Mouse (Mus musculus): ENCODE measurements around the gene Ttc13. TPM values are rescaled to one million over a fixed set of nuclear protein-coding genes. Genes with fewer than 3 reads are reported as not detected.

Ttc13 gene
- polyA plus RNA-seq, 1 experiment from 2014 or later = 54.1 TPM

- no peak overlapping the region for H3K4me2 ChIP-seq (replicated peaks)
- no peaks in the 10 kb centered on the region for H3K27me3 ChIP-seq
- H3K4me3 ChIP-seq = no peak overlapping the region
- no peak overlapping the region for H3K9ac ChIP-seq
- peaks cover 20% of the 10 kb centered on the region for H3K36me3 ChIP-seq
- no peaks in the 10 kb centered on the region for H3K9me3 ChIP-seq
- 32% methylated on average over 4 of the region's 4 CpGs for WGBS
- H3K27ac ChIP-seq = peak overlapping the region; percentile 66
- ATAC-seq (ENCODE audit: insufficient number of reproducible peaks, insufficient read depth, low FRiP score, low TSS enrichment) = no peak
- H3K4me1 ChIP-seq = peaks cover 16% of the 10 kb centered on the region
Measured at GRCm38 (mm10) chr8:124652546-124652945, 69.2 kb downstream of the Ttc13 start.

GRCm38 (mm10) chr8:124651776-124652175, 70.0 kb downstream of the Ttc13 start:
- Histone ChIP-seq H3K9ac (no peak overlapping the region), H3K4me2 (replicated peaks) (no peak overlapping the region), H3K27ac (no peak overlapping the region), H3K36me3 (peaks cover 20% of the 10 kb centered on the region), H3K4me1 (peaks cover 16% of the 10 kb centered on the region), H3K4me3 (no peak overlapping the region), H3K9me3 (no peaks in the 10 kb centered on the region), H3K27me3 (no peaks in the 10 kb centered on the region)
- whole genome bisulfite sequencing = 80% methylated on average over 20 of the region's 20 CpGs
- ATAC-seq (ENCODE audit: insufficient number of reproducible peaks, insufficient read depth, low FRiP score, low TSS enrichment) = no peak

GRCm38 (mm10) chr8:124648311-124648710, 73.5 kb downstream of the Ttc13 start:
- Histone ChIP-seq H3K4me1 (peaks cover 22% of the 10 kb centered on the region), H3K27ac (no peak overlapping the region), H3K9ac (no peak overlapping the region), H3K4me2 (replicated peaks) (no peak overlapping the region), H3K36me3 (peaks cover 27% of the 10 kb centered on the region), H3K4me3 (no peak overlapping the region), H3K27me3 (no peaks in the 10 kb centered on the region), H3K9me3 (no peaks in the 10 kb centered on the region)
- no peak for ATAC-seq (ENCODE audit: insufficient number of reproducible peaks, insufficient read depth, low FRiP score, low TSS enrichment)

GRCm38 (mm10) chr8:124643540-124644339, 78.0 kb downstream of the Ttc13 start:
- Histone ChIP-seq H3K4me1 (peaks cover 19% of the 10 kb centered on the region), H3K27me3 (no peaks in the 10 kb centered on the region), H3K27ac (peak overlapping the region; percentile 75), H3K36me3 (peaks cover 37% of the 10 kb centered on the region), H3K9me3 (no peaks in the 10 kb centered on the region), H3K9ac (no peak overlapping the region), H3K4me2 (replicated peaks) (no peak overlapping the region; the same call in 1 of the 2 replicates), H3K4me3 (no peak overlapping the region)
- 68% methylated on average over 18 of the region's 18 CpGs for WGBS
- ATAC-seq (ENCODE audit: insufficient number of reproducible peaks, insufficient read depth, low FRiP score, low TSS enrichment) = 0 out of 2 replicates have a peak, but pooled peaks have one; percentile 23

GRCm38 (mm10) chr8:124641599-124641998, 80.2 kb downstream of the Ttc13 start:
- no peak overlapping the region for H3K27ac ChIP-seq
- no peak overlapping the region for H3K4me3 ChIP-seq
- H3K27me3 ChIP-seq = no peaks in the 10 kb centered on the region
- ATAC-seq (ENCODE audit: insufficient number of reproducible peaks, insufficient read depth, low FRiP score, low TSS enrichment) = no peak
- H3K4me1 ChIP-seq = peaks cover 16% of the 10 kb centered on the region
- H3K9me3 ChIP-seq = no peaks in the 10 kb centered on the region
- H3K4me2 ChIP-seq (replicated peaks) = no peak overlapping the region
- 97% methylated on average over 8 of the region's 8 CpGs for WGBS
- H3K36me3 ChIP-seq = peaks cover 55% of the 10 kb centered on the region
- H3K9ac ChIP-seq = no peak overlapping the region

- H3K4me1 ChIP-seq = peaks cover 9% of the 10 kb centered on the region; the same call in 1 of the 2 replicates
- no peak overlapping the region for H3K9ac ChIP-seq
- peaks cover 53% of the 10 kb centered on the region for H3K36me3 ChIP-seq
- H3K9me3 ChIP-seq = no peaks in the 10 kb centered on the region
- no peak overlapping the region for H3K27ac ChIP-seq
- no peak for ATAC-seq (ENCODE audit: insufficient number of reproducible peaks, insufficient read depth, low FRiP score, low TSS enrichment)
- H3K4me2 ChIP-seq (replicated peaks) = no peak overlapping the region
- no peak overlapping the region for H3K4me3 ChIP-seq
- 87% methylated on average over 8 of the region's 8 CpGs for WGBS
- no peaks in the 10 kb centered on the region for H3K27me3 ChIP-seq
Measured at GRCm38 (mm10) chr8:124635247-124635502, 86.6 kb downstream of the Ttc13 start.

GRCm38 (mm10) chr8:124634411-124635246, 87.2 kb downstream of the Ttc13 start:
- 85% methylated on average over 13 of the region's 13 CpGs for WGBS
- Histone ChIP-seq H3K4me2 (replicated peaks) (no peak overlapping the region), H3K36me3 (peaks cover 50% of the 10 kb centered on the region), H3K27ac (no peak overlapping the region), H3K4me1 (peaks cover 9% of the 10 kb centered on the region; the same call in 1 of the 2 replicates), H3K4me3 (no peak overlapping the region), H3K9ac (no peak overlapping the region), H3K27me3 (no peaks in the 10 kb centered on the region), H3K9me3 (no peaks in the 10 kb centered on the region)
- no peak for ATAC-seq (ENCODE audit: insufficient number of reproducible peaks, insufficient read depth, low FRiP score, low TSS enrichment)

- Histone ChIP-seq H3K4me1 (peaks cover 9% of the 10 kb centered on the region; the same call in 1 of the 2 replicates), H3K9me3 (no peaks in the 10 kb centered on the region), H3K27me3 (no peaks in the 10 kb centered on the region), H3K4me3 (no peak overlapping the region), H3K9ac (no peak overlapping the region), H3K27ac (no peak overlapping the region), H3K36me3 (peaks cover 35% of the 10 kb centered on the region), H3K4me2 (replicated peaks) (no peak overlapping the region)
- 83% methylated on average over 14 of the region's 14 CpGs for WGBS
- no peak for ATAC-seq (ENCODE audit: insufficient number of reproducible peaks, insufficient read depth, low FRiP score, low TSS enrichment)
Measured at GRCm38 (mm10) chr8:124633001-124633703, 88.6 kb downstream of the Ttc13 start.

- 29% methylated on average over 7 of the region's 7 CpGs for WGBS
- H3K4me2 ChIP-seq (replicated peaks) = no peak overlapping the region
- ATAC-seq (ENCODE audit: insufficient number of reproducible peaks, insufficient read depth, low FRiP score, low TSS enrichment) = no peak
- no peaks in the 10 kb centered on the region for H3K9me3 ChIP-seq
- H3K4me3 ChIP-seq = no peak overlapping the region
- H3K36me3 ChIP-seq = peaks cover 23% of the 10 kb centered on the region
- no peaks in the 10 kb centered on the region for H3K27me3 ChIP-seq
- peaks cover 9% of the 10 kb centered on the region; the same call in 1 of the 2 replicates for H3K4me1 ChIP-seq
- H3K27ac ChIP-seq = no peak overlapping the region
- no peak overlapping the region for H3K9ac ChIP-seq
Measured at GRCm38 (mm10) chr8:124631966-124632365, 89.8 kb downstream of the Ttc13 start.

- Histone ChIP-seq H3K36me3 (peaks cover 13% of the 10 kb centered on the region), H3K4me3 (no peak overlapping the region), H3K27ac (no peak overlapping the region), H3K4me1 (peaks cover 9% of the 10 kb centered on the region; the same call in 1 of the 2 replicates), H3K9me3 (no peaks in the 10 kb centered on the region), H3K27me3 (no peaks in the 10 kb centered on the region), H3K9ac (no peak overlapping the region; the same call in 1 of the 2 replicates), H3K4me2 (replicated peaks) (no peak overlapping the region)
- WGBS = 82% methylated on average over 4 of the region's 4 CpGs
- ATAC-seq (ENCODE audit: insufficient number of reproducible peaks, insufficient read depth, low FRiP score, low TSS enrichment) = no peak
Measured at GRCm38 (mm10) chr8:124630891-124631290, 90.9 kb downstream of the Ttc13 start.

- no peak for ATAC-seq (ENCODE audit: insufficient number of reproducible peaks, insufficient read depth, low FRiP score, low TSS enrichment)
- Histone ChIP-seq H3K27ac (no peak overlapping the region), H3K9ac (no peak overlapping the region; the same call in 1 of the 2 replicates), H3K4me1 (peaks cover 9% of the 10 kb centered on the region; the same call in 1 of the 2 replicates), H3K27me3 (no peaks in the 10 kb centered on the region), H3K9me3 (no peaks in the 10 kb centered on the region), H3K4me3 (no peak overlapping the region), H3K4me2 (replicated peaks) (no peak overlapping the region), H3K36me3 (peaks cover 9% of the 10 kb centered on the region; the same call in 1 of the 2 replicates)
- 80% methylated on average over 6 of the region's 6 CpGs for WGBS
Measured at GRCm38 (mm10) chr8:124630489-124630888, 91.3 kb downstream of the Ttc13 start.

Data from embryonic facial prominence, embryonic 12.5 days (tissue).